Mouse (Mus musculus): Measurements from ENCODE around the gene Cmip. TPM values are rescaled to one million over a fixed set of nuclear protein-coding genes. Genes with fewer than 3 reads are reported as not detected.

Gene Cmip
- polyA plus RNA-seq, 1 experiment from 2014 or later: 131 TPM

DNA sequence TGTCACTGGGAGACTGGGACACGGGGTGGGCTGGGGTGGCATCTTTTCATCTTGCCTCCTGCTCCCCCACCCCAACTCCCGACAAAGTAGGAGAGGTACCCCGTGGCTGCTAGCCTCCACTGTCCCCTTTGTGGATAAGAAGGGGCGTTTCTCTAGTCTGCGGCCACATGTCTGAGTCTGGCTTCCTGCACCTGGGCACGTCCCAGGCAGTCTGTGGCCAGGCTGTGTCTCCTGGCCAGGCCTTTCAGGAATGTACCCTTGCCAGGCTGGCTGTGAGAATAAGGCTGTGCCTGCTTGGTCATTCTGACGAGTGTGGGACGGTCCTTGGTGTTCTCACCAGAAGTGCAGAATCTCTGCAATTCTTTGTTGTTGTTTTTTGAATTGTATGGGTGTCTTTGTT, 78.6 kb downstream of the Cmip start:
- no peak overlapping the region for H3K4me3 ChIP-seq (replicated peaks; ENCODE audit: low read length)
- H3K36me3 ChIP-seq (replicated peaks; ENCODE audit: control insufficient read depth, insufficient read depth): no peaks in the 10 kb centered on the region
- no peaks in the 10 kb centered on the region for H3K27me3 ChIP-seq (ENCODE audit: control insufficient read depth, insufficient read depth, low read length)
- peaks cover 49% of the 10 kb centered on the region for H3K4me1 ChIP-seq (replicated peaks; ENCODE audit: control insufficient read depth, insufficient read depth, low read length)
- ATAC-seq (ENCODE audit: low FRiP score) (no peak), DNase-seq (ENCODE audit: low spot score) (no peak)
- no peak overlapping the region for H3K4me2 ChIP-seq (replicated peaks)
- no peak overlapping the region for H3K9ac ChIP-seq
- no peak overlapping the region for H3K27ac ChIP-seq
- no peaks in the 10 kb centered on the region for H3K9me3 ChIP-seq (ENCODE audit: control insufficient read depth, low read length)
- 47% methylated on average over 8 of the region's 8 CpGs for WGBS

DNA sequence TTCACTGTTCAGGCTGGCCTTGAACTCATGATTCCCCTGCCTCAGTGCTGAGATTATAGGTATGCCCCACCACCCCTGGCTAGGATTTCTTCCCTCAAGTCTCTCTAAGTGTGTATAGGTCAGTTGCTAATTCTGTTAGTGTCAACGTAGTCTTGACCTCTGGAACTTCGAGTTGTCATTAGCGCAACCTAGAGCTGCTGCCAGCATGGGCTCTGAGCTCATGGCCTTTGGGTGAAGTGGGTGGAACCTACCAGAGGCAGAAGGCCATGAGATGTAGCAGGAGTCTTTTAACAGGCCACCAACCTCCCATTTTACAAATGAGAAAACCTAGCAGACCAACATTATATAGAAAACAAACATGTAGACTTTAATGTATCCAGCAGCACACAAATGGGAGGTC, 80.3 kb downstream of the Cmip start:
- Histone ChIP-seq H3K9ac (no peak overlapping the region), H3K4me2 (replicated peaks) (no peak overlapping the region), H3K4me3 (replicated peaks; ENCODE audit: low read length) (no peak overlapping the region), H3K27ac (no peak overlapping the region), H3K36me3 (replicated peaks; ENCODE audit: control insufficient read depth, insufficient read depth) (no peaks in the 10 kb centered on the region), H3K9me3 (ENCODE audit: control insufficient read depth, low read length) (no peaks in the 10 kb centered on the region), H3K27me3 (ENCODE audit: control insufficient read depth, insufficient read depth, low read length) (no peaks in the 10 kb centered on the region), H3K4me1 (replicated peaks; ENCODE audit: control insufficient read depth, insufficient read depth, low read length) (peaks cover 45% of the 10 kb centered on the region)
- DNase-seq (ENCODE audit: low spot score) (no peak), ATAC-seq (ENCODE audit: low FRiP score) (no peak)
- WGBS: 84% methylated on average over 3 of the region's 3 CpGs

DNA sequence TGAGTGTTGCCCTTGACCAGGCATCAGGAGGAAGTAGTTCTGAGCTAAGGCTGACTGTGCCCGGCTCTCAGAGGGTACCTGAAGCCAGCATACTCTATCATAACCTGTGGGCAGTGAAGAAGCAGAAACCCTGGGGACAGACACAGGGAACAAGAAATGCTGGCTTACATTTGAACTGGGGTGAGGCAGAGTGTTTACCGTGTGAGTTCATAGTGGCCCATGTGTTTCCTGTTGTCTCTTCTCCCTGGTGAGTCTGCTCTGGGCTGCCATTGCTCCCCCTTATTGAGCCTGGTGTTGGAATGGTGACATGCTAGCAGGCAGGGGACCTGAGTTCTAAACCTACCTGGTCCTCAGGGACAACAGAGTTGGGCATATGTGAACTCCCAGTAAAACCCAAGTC, 81.8 kb downstream of the Cmip start:
- Histone ChIP-seq H3K4me3 (replicated peaks; ENCODE audit: low read length) (no peak overlapping the region), H3K27me3 (ENCODE audit: control insufficient read depth, insufficient read depth, low read length) (no peaks in the 10 kb centered on the region), H3K36me3 (replicated peaks; ENCODE audit: control insufficient read depth, insufficient read depth) (no peaks in the 10 kb centered on the region), H3K9me3 (ENCODE audit: control insufficient read depth, low read length) (no peaks in the 10 kb centered on the region), H3K4me1 (replicated peaks; ENCODE audit: control insufficient read depth, insufficient read depth, low read length) (peaks cover 33% of the 10 kb centered on the region), H3K27ac (no peak overlapping the region), H3K9ac (no peak overlapping the region), H3K4me2 (replicated peaks) (no peak overlapping the region)
- ATAC-seq (ENCODE audit: low FRiP score): no peak
- 82% methylated on average over 2 of the region's 2 CpGs for WGBS
- no peak for DNase-seq (ENCODE audit: low spot score)

DNA sequence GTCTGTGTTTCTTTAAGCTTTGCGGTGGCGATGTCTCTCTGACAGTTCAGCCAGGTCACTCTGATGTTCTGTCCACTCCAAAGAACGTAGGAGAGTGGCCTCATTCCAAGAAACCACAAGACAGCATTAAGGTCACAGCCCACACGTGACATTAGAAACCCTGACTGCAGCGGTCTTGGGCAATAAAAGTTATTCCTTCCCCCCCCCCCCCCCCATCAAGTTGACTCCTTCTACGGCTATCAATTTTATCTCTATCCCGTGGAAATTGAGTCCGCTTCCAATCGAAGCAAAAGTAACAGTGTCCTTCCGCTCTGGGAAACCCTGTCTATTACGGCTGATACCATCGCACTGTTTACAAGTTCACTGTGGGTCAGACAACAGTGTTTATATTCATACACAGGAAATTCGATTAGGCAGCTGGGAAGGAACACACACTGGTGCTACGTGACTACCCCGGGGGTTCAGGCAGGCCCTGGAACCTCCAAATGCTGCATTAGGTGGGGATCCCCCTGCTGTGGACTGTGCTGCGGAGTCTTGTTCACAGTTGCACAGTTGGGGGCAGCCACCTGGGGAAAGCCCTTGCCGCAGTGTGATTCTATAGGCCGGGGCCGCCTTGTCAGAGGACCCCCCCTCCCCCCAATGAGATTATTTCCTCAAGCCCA, 82.6 kb downstream of the Cmip start:
- H3K36me3 ChIP-seq (replicated peaks; ENCODE audit: control insufficient read depth, insufficient read depth): no peaks in the 10 kb centered on the region
- no peak overlapping the region for H3K9ac ChIP-seq
- no peak for DNase-seq (ENCODE audit: low spot score)
- H3K27ac ChIP-seq: no peak overlapping the region
- no peaks in the 10 kb centered on the region for H3K27me3 ChIP-seq (ENCODE audit: control insufficient read depth, insufficient read depth, low read length)
- peaks cover 26% of the 10 kb centered on the region for H3K4me1 ChIP-seq (replicated peaks; ENCODE audit: control insufficient read depth, insufficient read depth, low read length)
- H3K4me3 ChIP-seq (replicated peaks; ENCODE audit: low read length): no peak overlapping the region
- WGBS: 42% methylated on average over 19 of the region's 19 CpGs
- H3K9me3 ChIP-seq (ENCODE audit: control insufficient read depth, low read length): no peaks in the 10 kb centered on the region
- no peak for ATAC-seq (ENCODE audit: low FRiP score)
- no peak overlapping the region for H3K4me2 ChIP-seq (replicated peaks)

DNA sequence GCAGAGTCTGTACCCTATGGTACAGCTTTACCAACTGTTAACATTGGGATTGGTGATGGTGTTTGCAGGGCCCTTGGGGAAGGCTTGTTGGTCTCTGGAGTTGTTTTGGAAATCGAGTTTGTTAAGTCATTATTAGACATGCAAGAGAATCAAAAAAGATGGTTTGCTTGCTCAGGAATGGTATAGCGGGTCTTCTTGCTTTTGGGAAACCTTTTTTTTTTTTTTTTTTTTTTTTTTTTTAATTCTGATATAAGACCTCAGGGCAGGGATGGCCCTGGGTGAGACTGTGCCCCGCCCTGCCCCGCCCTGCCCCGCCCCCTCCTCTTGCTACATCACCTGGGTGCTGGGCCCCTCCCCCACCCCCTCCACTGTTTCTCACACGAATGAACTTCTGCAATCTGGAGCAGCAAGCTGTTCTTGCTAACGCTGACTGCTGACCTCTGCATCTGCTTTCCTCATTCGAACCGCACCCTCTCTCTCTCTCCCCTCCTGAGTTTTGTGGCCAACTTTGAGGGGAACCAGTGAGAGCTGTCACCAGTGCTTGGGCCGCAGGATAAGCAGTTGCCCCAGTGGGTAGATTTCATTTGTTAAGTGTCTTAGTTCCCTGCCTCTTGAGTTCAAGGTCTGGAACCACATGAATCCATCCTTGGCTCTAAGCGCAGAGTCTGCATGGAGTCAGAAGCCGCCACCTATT, 83.2 kb downstream of the Cmip start:
- Histone ChIP-seq H3K4me2 (replicated peaks) (no peak overlapping the region), H3K4me1 (replicated peaks; ENCODE audit: control insufficient read depth, insufficient read depth, low read length) (peaks cover 19% of the 10 kb centered on the region), H3K27ac (no peak overlapping the region), H3K4me3 (replicated peaks; ENCODE audit: low read length) (no peak overlapping the region), H3K9ac (no peak overlapping the region), H3K9me3 (ENCODE audit: control insufficient read depth, low read length) (no peaks in the 10 kb centered on the region), H3K27me3 (ENCODE audit: control insufficient read depth, insufficient read depth, low read length) (no peaks in the 10 kb centered on the region), H3K36me3 (replicated peaks; ENCODE audit: control insufficient read depth, insufficient read depth) (no peaks in the 10 kb centered on the region)
- 41% methylated on average over 12 of the region's 12 CpGs for WGBS
- no peak for DNase-seq (ENCODE audit: low spot score)
- ATAC-seq (ENCODE audit: low FRiP score): no peak

DNA sequence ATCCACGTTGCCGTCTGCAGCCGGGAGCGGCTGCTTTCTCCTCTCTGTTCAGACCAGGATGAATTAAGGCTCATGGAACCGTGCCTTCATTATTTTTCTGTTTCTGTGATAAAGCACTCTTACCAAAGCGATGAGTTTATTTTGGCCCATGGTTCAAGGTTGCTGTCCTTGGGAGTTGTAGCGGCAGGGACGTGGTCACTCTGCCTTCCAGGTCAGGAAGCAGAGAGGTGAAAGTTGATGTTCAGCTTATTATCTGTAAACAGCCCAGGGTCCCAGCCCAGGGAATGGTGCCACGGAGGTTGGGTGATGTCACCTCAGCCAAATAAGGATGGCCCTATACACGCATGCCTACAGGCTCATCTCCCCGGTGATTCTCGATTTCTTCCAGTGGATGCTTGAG, 83.9 kb downstream of the Cmip start:
- ATAC-seq (ENCODE audit: low FRiP score): no peak
- no peak for DNase-seq (ENCODE audit: low spot score)
- WGBS: 92% methylated on average over 12 of the region's 12 CpGs

DNA sequence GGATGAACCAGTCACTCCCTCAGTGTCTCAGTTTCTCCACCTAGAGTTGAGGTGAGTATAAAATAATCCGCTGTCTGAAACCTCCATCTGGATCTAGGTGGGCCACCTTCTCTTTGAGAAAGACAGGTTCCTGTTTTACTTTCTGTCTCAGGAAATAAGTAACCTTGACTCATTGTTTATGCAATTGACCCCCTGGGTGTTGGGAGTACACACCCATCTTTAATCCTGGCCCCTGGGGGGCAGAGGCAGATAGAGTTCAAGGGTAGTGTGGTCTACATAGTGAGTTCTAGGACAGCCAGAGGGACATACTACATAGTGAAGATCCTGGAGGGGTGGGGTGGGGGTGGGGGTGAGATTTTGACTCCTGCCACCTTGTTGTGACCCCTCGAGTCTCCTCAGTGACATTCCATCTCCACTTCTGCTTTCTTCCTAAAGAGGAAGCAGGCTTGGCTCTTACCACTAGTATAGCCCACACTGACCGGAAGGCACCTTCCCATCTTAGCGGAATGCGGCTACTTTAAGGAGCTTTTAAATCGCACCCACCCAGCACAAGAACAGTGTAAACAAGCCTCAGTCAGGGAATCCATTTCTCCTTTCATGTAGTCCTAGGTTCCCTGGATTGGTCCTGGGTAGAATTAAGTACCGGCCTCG, 86.0 kb downstream of the Cmip start:
- Histone ChIP-seq H3K27ac (no peak overlapping the region), H3K27me3 (ENCODE audit: control insufficient read depth, insufficient read depth, low read length) (no peaks in the 10 kb centered on the region), H3K36me3 (replicated peaks; ENCODE audit: control insufficient read depth, insufficient read depth) (no peaks in the 10 kb centered on the region), H3K4me1 (replicated peaks; ENCODE audit: control insufficient read depth, insufficient read depth, low read length) (peaks cover 18% of the 10 kb centered on the region; the same call in 1 of the 2 replicates), H3K4me3 (replicated peaks; ENCODE audit: low read length) (no peak overlapping the region), H3K4me2 (replicated peaks) (no peak overlapping the region), H3K9me3 (ENCODE audit: control insufficient read depth, low read length) (no peaks in the 10 kb centered on the region), H3K9ac (no peak overlapping the region)
- no peak for ATAC-seq (ENCODE audit: low FRiP score)
- DNase-seq (ENCODE audit: low spot score): no peak
- WGBS: 85% methylated on average over 8 of the region's 8 CpGs

More for the DNA sequence above, 83.9 kb downstream of the Cmip start:
- peaks cover 12% of the 10 kb centered on the region for H3K4me1 ChIP-seq (replicated peaks; ENCODE audit: control insufficient read depth, insufficient read depth, low read length)
- H3K27ac ChIP-seq: no peak overlapping the region
- H3K9ac ChIP-seq: no peak overlapping the region
- H3K4me2 ChIP-seq (replicated peaks): no peak overlapping the region
- H3K27me3 ChIP-seq (ENCODE audit: control insufficient read depth, insufficient read depth, low read length): no peaks in the 10 kb centered on the region
- H3K36me3 ChIP-seq (replicated peaks; ENCODE audit: control insufficient read depth, insufficient read depth): no peaks in the 10 kb centered on the region
- no peaks in the 10 kb centered on the region for H3K9me3 ChIP-seq (ENCODE audit: control insufficient read depth, low read length)
- no peak overlapping the region for H3K4me3 ChIP-seq (replicated peaks; ENCODE audit: low read length)

DNA sequence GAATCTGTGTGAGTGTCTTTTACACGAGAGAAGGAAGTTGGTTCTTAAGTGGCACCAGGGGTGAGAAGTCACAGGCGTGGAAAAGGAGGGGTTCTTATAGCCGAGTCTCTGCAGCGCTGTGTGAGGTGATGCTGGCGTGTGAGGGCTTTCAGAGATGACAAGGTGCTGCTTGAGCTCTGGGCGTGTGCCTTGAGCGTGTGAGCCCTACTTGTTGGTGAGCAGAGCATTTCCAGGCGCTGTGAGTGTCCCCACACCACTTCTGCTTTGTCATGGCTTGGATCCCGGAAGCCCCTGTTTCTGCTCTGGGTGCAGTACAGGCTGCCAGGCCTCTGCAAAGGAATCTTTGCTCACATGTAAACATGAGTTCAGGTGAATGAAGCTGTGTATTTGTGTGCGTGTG, 86.6 kb downstream of the Cmip start:
- H3K9ac ChIP-seq: no peak overlapping the region
- no peaks in the 10 kb centered on the region for H3K27me3 ChIP-seq (ENCODE audit: control insufficient read depth, insufficient read depth, low read length)
- DNase-seq (ENCODE audit: low spot score) (no peak), ATAC-seq (ENCODE audit: low FRiP score) (no peak)
- H3K4me1 ChIP-seq (replicated peaks; ENCODE audit: control insufficient read depth, insufficient read depth, low read length): peaks cover 25% of the 10 kb centered on the region
- H3K36me3 ChIP-seq (replicated peaks; ENCODE audit: control insufficient read depth, insufficient read depth): no peaks in the 10 kb centered on the region
- no peak overlapping the region for H3K4me3 ChIP-seq (replicated peaks; ENCODE audit: low read length)
- WGBS: 84% methylated on average over 10 of the region's 10 CpGs
- H3K27ac ChIP-seq: no peak overlapping the region
- no peaks in the 10 kb centered on the region for H3K9me3 ChIP-seq (ENCODE audit: control insufficient read depth, low read length)
- H3K4me2 ChIP-seq (replicated peaks): no peak overlapping the region

DNA sequence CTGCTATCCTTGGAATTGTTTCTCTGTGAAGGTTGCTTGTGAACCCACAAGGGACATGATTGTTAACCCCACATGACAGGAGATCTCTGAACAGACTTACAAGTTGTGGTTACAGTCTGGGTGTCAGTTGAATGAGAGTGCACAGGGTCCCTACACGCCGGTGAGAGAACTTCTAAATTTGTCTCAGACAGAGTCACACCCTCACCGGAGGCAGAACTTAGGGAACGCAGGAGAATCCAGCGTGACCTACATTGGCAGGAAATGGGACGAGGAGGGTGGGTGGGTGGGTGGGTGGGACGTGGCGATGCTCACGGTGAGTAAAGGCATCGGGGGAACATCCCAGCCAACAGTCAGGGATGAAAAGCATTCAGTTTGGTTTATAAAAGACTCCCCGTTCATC, 88.0 kb downstream of the Cmip start:
- Histone ChIP-seq H3K4me2 (replicated peaks) (no peak overlapping the region), H3K27me3 (ENCODE audit: control insufficient read depth, insufficient read depth, low read length) (no peaks in the 10 kb centered on the region), H3K4me1 (replicated peaks; ENCODE audit: control insufficient read depth, insufficient read depth, low read length) (peaks cover 23% of the 10 kb centered on the region), H3K36me3 (replicated peaks; ENCODE audit: control insufficient read depth, insufficient read depth) (no peaks in the 10 kb centered on the region), H3K4me3 (replicated peaks; ENCODE audit: low read length) (no peak overlapping the region), H3K27ac (no peak overlapping the region), H3K9ac (no peak overlapping the region), H3K9me3 (ENCODE audit: control insufficient read depth, low read length) (no peaks in the 10 kb centered on the region)
- DNase-seq (ENCODE audit: low spot score) (no peak), ATAC-seq (ENCODE audit: low FRiP score) (no peak)
- 81% methylated on average over 11 of the region's 11 CpGs for WGBS
